Mouse (Mus musculus) CH12.LX (cell line): Measurements from ENCODE around the gene Tlx3. TPM values are rescaled to one million over a fixed set of nuclear protein-coding genes. Genes with fewer than 3 reads are reported as not detected.

Experiments
- DNase-seq: peaks from one replicate; pipeline ENCODE4 v3.0.0-alpha.2; 2013; ENCODE audit errors: extremely low read depth
- H3K27ac ChIP-seq: 2 replicates; pipeline ENCODE4 v1.5.1; 2012; ENCODE audit warnings: low read depth, mild to moderate bottlenecking, control low read depth, moderate library complexity; ENCODE audit not compliant: insufficient read depth
- H3K27me3 ChIP-seq: replicated peaks from 2 replicates; pipeline ENCODE3; 2012; ENCODE audit warnings: inconsistent platforms
- H3K36me3 ChIP-seq, 2 experiments: replicated peaks in 1 of 2; 2 replicates each; pipeline versions ENCODE3 to v1.6.1; 2012; ENCODE audit warnings: inconsistent platforms in 1 of 2, low read length in 1 of 2, mild to moderate bottlenecking in 1 of 2, mixed read lengths in 1 of 2, moderate library complexity in 1 of 2; ENCODE audit not compliant: control insufficient read depth in 1 of 2, insufficient read depth in 1 of 2
- H3K4me1 ChIP-seq, 2 experiments: 2 replicates each; pipeline ENCODE4 v1.6.1; 2012; ENCODE audit warnings: inconsistent platforms in 1 of 2, moderate library complexity in 1 of 2; ENCODE audit not compliant: insufficient read depth in 2 of 2, control insufficient read depth in 1 of 2
- H3K4me2 ChIP-seq: 2 replicates; pipeline ENCODE4 v1.6.1; 2012; ENCODE audit warnings: low read depth, mild to moderate bottlenecking, control low read depth; ENCODE audit not compliant: poor library complexity, insufficient read depth, severe bottlenecking
- H3K4me3 ChIP-seq, 3 experiments: fragments of 150-350 bp in 1 of 3; sonication (generic) in 1 of 3; replicated peaks in 1 of 3; 2 replicates each; pipeline versions ENCODE3 to v1.5.1; 2011 to 2012; ENCODE audit warnings: low read depth in 2 of 3, low read length in 2 of 3, mild to moderate bottlenecking in 2 of 3, moderate library complexity in 2 of 3, control low read depth in 1 of 3, improper control_type of control experiment in 1 of 3, inconsistent platforms in 1 of 3, mixed read lengths in 1 of 3; ENCODE audit not compliant: poor library complexity in 1 of 3
- H3K79me2 ChIP-seq: replicated peaks from 2 replicates; pipeline ENCODE4 v1.6.1; 2012; ENCODE audit warnings: mild to moderate bottlenecking, moderate library complexity; ENCODE audit not compliant: control insufficient read depth, poor library complexity, insufficient read depth, severe bottlenecking; ENCODE audit errors: extremely low read depth
- H3K9ac ChIP-seq: 2 replicates; pipeline ENCODE4 v1.6.1; 2012; ENCODE audit warnings: low read depth, mild to moderate bottlenecking, control low read depth, moderate library complexity; ENCODE audit not compliant: insufficient read depth
- H3K9me3 ChIP-seq: replicated peaks from 2 replicates; pipeline ENCODE3; 2012; ENCODE audit warnings: low read length, inconsistent platforms, mixed read lengths
- CHD1 ChIP-seq: IDR thresholded peaks from 2 replicates; pipeline ENCODE4 v1.6.1; 2012; ENCODE audit warnings: low read depth, low read length, improper control_type of control experiment, inconsistent platforms
- CHD2 ChIP-seq: IDR thresholded peaks from 2 replicates; pipeline ENCODE4 v1.6.1; 2011; ENCODE audit warnings: low read length, improper control_type of control experiment
- E2F4 ChIP-seq: IDR thresholded peaks from 2 replicates; pipeline ENCODE4 v1.6.1; 2011; ENCODE audit warnings: low read depth, low read length, improper control_type of control experiment; ENCODE audit not compliant: insufficient replicate concordance
- ELF1 ChIP-seq: IDR thresholded peaks from 2 replicates; pipeline ENCODE4 v1.6.1; 2014; ENCODE audit warnings: low read depth, mild to moderate bottlenecking, inconsistent platforms, low read length, improper control_type of control experiment
- EP300 ChIP-seq: IDR thresholded peaks from 2 replicates; pipeline ENCODE4 v1.6.1; 2011; ENCODE audit warnings: low read length, improper control_type of control experiment
- ETS1 ChIP-seq: conservative IDR thresholded peaks from 2 replicates; pipeline ENCODE4 v1.6.1; 2012; ENCODE audit warnings: low read depth, mild to moderate bottlenecking, inconsistent platforms, low read length, improper control_type of control experiment, moderate library complexity
- IRF4 ChIP-seq: IDR thresholded peaks from 2 replicates; pipeline ENCODE4 v1.6.1; 2014; ENCODE audit warnings: low read depth, mild to moderate bottlenecking, inconsistent platforms, low read length, improper control_type of control experiment
- JUND ChIP-seq: conservative IDR thresholded peaks from 2 replicates; pipeline ENCODE4 v1.6.1; 2011; ENCODE audit warnings: low read depth, low read length, improper control_type of control experiment
- KAT2A ChIP-seq: IDR thresholded peaks from 2 replicates; pipeline ENCODE4 v1.6.1; 2012; ENCODE audit warnings: low read length, improper control_type of control experiment, inconsistent platforms; ENCODE audit not compliant: insufficient replicate concordance
- MAFK ChIP-seq: IDR thresholded peaks from 2 replicates; pipeline ENCODE4 v1.6.1; 2011; ENCODE audit warnings: low read length, improper control_type of control experiment; ENCODE audit not compliant: insufficient replicate concordance
- MAX ChIP-seq: IDR thresholded peaks from 2 replicates; pipeline ENCODE4 v1.6.1; 2011; ENCODE audit warnings: low read length, improper control_type of control experiment
- MEF2A ChIP-seq: IDR thresholded peaks from 2 replicates; pipeline ENCODE4 v1.6.1; 2014; ENCODE audit warnings: low read depth, mild to moderate bottlenecking, inconsistent platforms, low read length, improper control_type of control experiment, borderline replicate concordance
- MYC ChIP-seq: IDR thresholded peaks from 2 replicates; pipeline ENCODE4 v1.6.1; 2011; ENCODE audit warnings: low read depth, mild to moderate bottlenecking, improper control_type of control experiment, low read length
- PAX5 ChIP-seq: IDR thresholded peaks from 2 replicates; pipeline ENCODE4 v1.6.1; 2012; ENCODE audit warnings: low read length, inconsistent platforms, mixed read lengths
- POLR2A ChIP-seq: IDR thresholded peaks from 2 replicates; pipeline ENCODE4 v1.6.1; 2011; ENCODE audit warnings: low read depth, mild to moderate bottlenecking, improper control_type of control experiment, low read length
- RAD21 ChIP-seq: IDR thresholded peaks from 2 replicates; pipeline ENCODE4 v1.6.1; 2011; ENCODE audit warnings: low read depth, mild to moderate bottlenecking, low read length, improper control_type of control experiment, moderate library complexity
- TCF12 ChIP-seq: IDR thresholded peaks from 2 replicates; pipeline ENCODE4 v1.6.1; 2014; ENCODE audit warnings: low read depth, mild to moderate bottlenecking, inconsistent platforms, low read length, improper control_type of control experiment
- UBTF ChIP-seq: IDR thresholded peaks from 2 replicates; pipeline ENCODE4 v1.6.1; 2012; ENCODE audit warnings: low read depth, mild to moderate bottlenecking, inconsistent platforms, low read length, improper control_type of control experiment, moderate library complexity
- USF2 ChIP-seq: conservative IDR thresholded peaks from 2 replicates; pipeline ENCODE4 v1.6.1; 2011; ENCODE audit warnings: low read depth, low read length, improper control_type of control experiment
- ZC3H11A ChIP-seq: IDR thresholded peaks from 2 replicates; pipeline ENCODE4 v1.6.1; 2012; ENCODE audit warnings: low read depth, mild to moderate bottlenecking, inconsistent platforms, low read length, improper control_type of control experiment
- ZKSCAN1 ChIP-seq: IDR thresholded peaks from 2 replicates; pipeline ENCODE4 v1.6.1; 2012; ENCODE audit warnings: low read depth, inconsistent platforms, low read length, improper control_type of control experiment, borderline replicate concordance
- ZMIZ1 ChIP-seq: IDR thresholded peaks from 2 replicates; pipeline ENCODE4 v1.6.1; 2012; ENCODE audit warnings: low read depth, mild to moderate bottlenecking, inconsistent platforms, low read length, improper control_type of control experiment
- ZNF384 ChIP-seq: IDR thresholded peaks from 2 replicates; pipeline ENCODE4 v1.6.1; 2012; ENCODE audit warnings: low read depth, low read length, improper control_type of control experiment, inconsistent platforms
- dilution Hi-C: fragments of 300-500 bp; cut with MboI; formaldehyde crosslinking; loops from 2 replicates; pipeline ENCODE4 v1.14.3; 2020; ENCODE audit warnings: low sequenced_read_pairs; ENCODE audit not compliant: extremely low pct_unique_long_range_greater_than_20kb, extremely low pct_ligation_motif_present
- in situ Hi-C: fragments of 300-500 bp; cut with MboI; formaldehyde crosslinking; loops from 3 replicates; pipeline ENCODE4 v1.14.3; 2019; ENCODE audit warnings: low sequenced_read_pairs, low pct_ligation_motif_present, low pct_unique_long_range_greater_than_20kb, mixed read lengths
- polyA plus RNA-seq: library from polyadenylated mRNA; unstranded; fragments of >175 nt; gene quantifications from 2 replicates; pipeline ENCODE4 v1.2.1, GENCODE M21; 2012; ENCODE audit warnings: low read depth; ENCODE audit not compliant: insufficient read length
- total RNA-seq, 2 experiments: library from RNA; depleted of rRNA; stranded (reverse); fragments of 300-350 nt in 1 of 2; fragments of >200 nt in 1 of 2; gene quantifications; 2 replicates each; pipeline ENCODE4 v1.2.3; 2012 to 2014

Tlx3 gene
- total and polyA plus RNA-seq, 3 experiments, result not detected

DNA sequence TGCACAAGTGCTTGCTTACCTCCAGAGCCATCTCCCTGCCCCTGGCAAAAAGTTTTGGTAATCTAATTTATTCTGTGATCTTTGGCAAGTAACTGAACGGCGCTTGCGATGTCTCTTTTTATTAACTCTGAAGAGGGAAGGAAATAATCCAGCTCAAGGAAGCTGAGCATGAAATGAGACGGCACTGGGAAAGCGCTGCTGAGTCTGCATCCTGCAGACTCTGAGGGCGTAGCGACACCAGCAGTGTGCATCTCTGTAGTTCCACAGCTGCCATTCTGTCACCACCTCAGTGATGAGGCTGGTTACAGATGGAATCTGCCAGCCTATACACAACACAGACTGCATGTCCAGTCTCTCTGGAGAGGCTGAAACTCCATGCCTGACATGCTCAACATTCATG, 17.4 kb upstream of the Tlx3 start:
- Histone ChIP-seq H3K9ac (no peak overlapping the region), H3K4me3 (no peak overlapping the region), H3K9me3 (no peaks in the 10 kb centered on the region), H3K27ac (no peak overlapping the region), H3K4me1 (peaks cover 0 to 9% of the 10 kb centered on the region in 2 experiments; a peak in 3 of 4 replicates)
- DNase-seq, result no peak
- in situ Hi-C loops, result no loop called here
- TF ChIP-seq ZC3H11A, result no peak
- no peak for TF ChIP-seq MAX
- TF ChIP-seq POLR2A, result no peak
- TF ChIP-seq JUND, result no peak
- no peak for TF ChIP-seq PAX5
- TF ChIP-seq EP300, result no peak
- no peak for TF ChIP-seq IRF4
- no peak for TF ChIP-seq CHD1
- TF ChIP-seq, all 38 proteins: peak for 0
- dilution Hi-C loops, result no loop called here
- no peaks in the 10 kb centered on the region for H3K79me2 ChIP-seq
- no peaks in the 10 kb centered on the region for H3K27me3 ChIP-seq
- H3K4me2 ChIP-seq, result no peak overlapping the region
- no peaks in the 10 kb centered on the region for H3K36me3 ChIP-seq

DNA sequence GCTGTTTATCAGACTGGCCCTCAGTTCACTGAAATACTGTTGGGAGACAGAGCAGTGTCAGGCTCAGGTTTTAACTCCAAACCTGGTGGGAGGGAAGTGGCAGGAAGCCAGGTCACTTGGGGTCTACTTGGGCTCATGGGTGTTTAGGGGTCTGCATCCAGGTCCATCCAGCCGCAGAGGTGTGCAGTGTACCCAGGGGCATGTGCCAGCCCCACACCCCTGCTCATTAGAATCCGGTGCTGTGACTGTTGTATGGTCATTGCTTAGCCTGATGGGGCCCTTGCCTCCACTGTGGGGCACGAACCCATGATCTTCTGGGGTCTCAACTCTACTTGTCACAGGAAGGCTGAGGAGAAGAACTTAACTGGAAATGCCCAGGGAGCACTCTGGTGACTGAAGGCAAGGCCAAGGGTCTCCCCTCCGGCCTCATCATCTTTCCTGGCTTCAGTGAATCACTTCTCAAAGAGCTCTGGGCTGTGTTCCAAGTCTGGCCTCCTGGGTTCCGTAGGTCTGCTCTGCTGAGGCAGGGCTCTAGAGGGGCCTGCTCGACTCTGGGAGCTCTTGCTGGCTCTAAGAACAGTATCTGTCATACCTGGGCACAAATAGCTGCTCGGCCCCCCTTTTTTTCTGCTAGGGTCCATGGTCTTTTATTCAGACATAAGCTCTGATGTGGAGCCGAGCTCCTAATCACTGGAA, 14.1 kb upstream of the Tlx3 start:
- TF ChIP-seq CHD1, result no peak
- TF ChIP-seq UBTF, result no peak
- TF ChIP-seq E2F4, result no peak
- no peak for DNase-seq
- Histone ChIP-seq H3K9ac (no peak overlapping the region), H3K27me3 (no peaks in the 10 kb centered on the region), H3K4me1 (peaks cover 0 to 9% of the 10 kb centered on the region in 2 experiments; a peak in 3 of 4 replicates), H3K4me2 (no peak overlapping the region), H3K4me3 (no peak overlapping the region), H3K9me3 (no peaks in the 10 kb centered on the region), H3K79me2 (no peaks in the 10 kb centered on the region), H3K36me3 (no peaks in the 10 kb centered on the region), H3K27ac (no peak overlapping the region)
- dilution Hi-C loops (no loop called here), in situ Hi-C loops (no loop called here)

- dilution Hi-C loops, result no loop called here
- peaks cover 22% of the 10 kb centered on the region for H3K9me3 ChIP-seq
- DNase-seq, result no peak
- TF ChIP-seq ETS1, result no peak
- TF ChIP-seq ELF1, result no peak
- no peak for TF ChIP-seq ZNF384
- TF ChIP-seq MYC, result no peak
- TF ChIP-seq MAFK, result no peak
- no peak for TF ChIP-seq CHD1
- no peak for TF ChIP-seq PAX5
- no peak for TF ChIP-seq USF2
- no peak for TF ChIP-seq POLR2A
- no peak for TF ChIP-seq MEF2A
- TF ChIP-seq IRF4, result no peak
- no peak for TF ChIP-seq EP300
- no peak for TF ChIP-seq CHD2
- TF ChIP-seq ZKSCAN1, result no peak
- no peak for TF ChIP-seq KAT2A
- TF ChIP-seq TCF12, result no peak
- no peak for TF ChIP-seq ZMIZ1
- no peak for TF ChIP-seq E2F4
- TF ChIP-seq RAD21, result no peak
- no peaks in the 10 kb centered on the region for H3K4me1 ChIP-seq
- no peak overlapping the region for H3K27ac ChIP-seq
- H3K4me2 ChIP-seq, result no peak overlapping the region
- no peak overlapping the region for H3K9ac ChIP-seq
- H3K27me3 ChIP-seq, result no peaks in the 10 kb centered on the region
- H3K4me3 ChIP-seq, result no peak overlapping the region
- H3K36me3 ChIP-seq, result no peaks in the 10 kb centered on the region
- no peaks in the 10 kb centered on the region for H3K79me2 ChIP-seq
- in situ Hi-C loops, result no loop called here
Measured at GRCm38 (mm10) chr11:33207411-33207810, 4.0 kb upstream of the Tlx3 start.
